Mouse (Mus musculus) testis, adult 2 months (tissue): Measurements from ENCODE around the gene 1700024G13Rik. TPM values are rescaled to one million over a fixed set of nuclear protein-coding genes. Genes with fewer than 3 reads are reported as not detected.
"Not testable (repeated sequence)": the region's sequence is repeated elsewhere in the genome, so short reads cannot be mapped to it uniquely, and the experiment has no call there.

Experiments used
- H3K27ac ChIP-seq: fragments of 200-500 bp; 2 replicates; pipeline ENCODE4 v1.5.1; 2012; ENCODE audit warnings: low read depth, low read length; ENCODE audit not compliant: control insufficient read depth, insufficient read depth
- H3K27me3 ChIP-seq: fragments of 200-500 bp; 2 replicates; pipeline ENCODE4 v1.6.1; 2012; ENCODE audit warnings: mild to moderate bottlenecking, low read length, moderate library complexity; ENCODE audit not compliant: control insufficient read depth, insufficient read depth
- H3K36me3 ChIP-seq: fragments of 200-500 bp; 2 replicates; pipeline ENCODE4 v1.6.1; 2012; ENCODE audit warnings: mild to moderate bottlenecking, low read length; ENCODE audit not compliant: control insufficient read depth, insufficient read depth
- H3K4me1 ChIP-seq: fragments of 200-500 bp; 2 replicates; pipeline ENCODE4 v1.6.1; 2012; ENCODE audit warnings: low read length; ENCODE audit not compliant: control insufficient read depth, insufficient read depth
- H3K4me3 ChIP-seq: fragments of 200-500 bp; 2 replicates; pipeline ENCODE4 v1.5.1; 2012; ENCODE audit warnings: low read depth, mild to moderate bottlenecking, low read length, moderate library complexity, mixed read lengths; ENCODE audit not compliant: control insufficient read depth
- CTCF ChIP-seq: fragments of 200-500 bp; IDR thresholded peaks from 2 replicates; pipeline ENCODE4 v1.5.1; 2012; ENCODE audit warnings: low read depth, mild to moderate bottlenecking, inconsistent platforms, low read length, moderate library complexity; ENCODE audit not compliant: control insufficient read depth, insufficient read depth, insufficient replicate concordance
- POLR2A ChIP-seq: fragments of 200-500 bp; IDR thresholded peaks from 2 replicates; pipeline ENCODE4 v1.6.1; 2012; ENCODE audit warnings: low read depth, mild to moderate bottlenecking, inconsistent platforms, low read length, moderate library complexity; ENCODE audit not compliant: control insufficient read depth
- polyA plus RNA-seq: library from polyadenylated mRNA; depleted of rRNA; stranded (reverse); fragments of >200 nt; gene quantifications from 2 replicates; pipeline ENCODE4 v1.2.3, GENCODE M21; 2012; rRNA removed

Gene 1700024G13Rik
- 127 and 134 TPM in 2 replicates for polyA plus RNA-seq

- Histone ChIP-seq H3K27ac (no peak within 1 kb of the TSS), H3K4me3 (peak within 1 kb of the TSS; percentile 90), H3K27me3 (no peaks in the 10 kb centered on the region), H3K36me3 (no peaks in the 10 kb centered on the region), H3K4me1 (peaks cover 3% of the 10 kb centered on the region)
- TF ChIP-seq POLR2A (peak; percentile 82; the same call in 1 of the 2 replicates), CTCF (no peak)
Observed at GRCm38 (mm10) chr14:32388196-32388595, at the start of gene 1700024G13Rik. Gene 1700024G13Rik (minus strand): TSS chr14:32388391.

- Histone ChIP-seq H3K27me3 (no peaks in the 10 kb centered on the region), H3K27ac (no peak overlapping the region), H3K36me3 (no peaks in the 10 kb centered on the region), H3K4me3 (no peak overlapping the region), H3K4me1 (no peaks in the 10 kb centered on the region)
- TF ChIP-seq CTCF (no peak), POLR2A (no peak)
Observed at GRCm38 (mm10) chr14:32437352-32437793, 49.2 kb upstream of the 1700024G13Rik start.

GRCm38 (mm10) chr14:32429030-32429602 lies 40.9 kb upstream of the 1700024G13Rik start:
- no peak overlapping the region for H3K27ac ChIP-seq
- no peaks in the 10 kb centered on the region for H3K4me1 ChIP-seq
- TF ChIP-seq POLR2A: no peak
- TF ChIP-seq CTCF: no peak

GRCm38 (mm10) chr14:32423946-32424345 lies 35.8 kb upstream of the 1700024G13Rik start:
- Histone ChIP-seq H3K4me3 (no peak overlapping the region), H3K4me1 (no peaks in the 10 kb centered on the region), H3K27ac (no peak overlapping the region), H3K36me3 (no peaks in the 10 kb centered on the region), H3K27me3 (no peaks in the 10 kb centered on the region)
- no peak for TF ChIP-seq POLR2A
- TF ChIP-seq CTCF: no peak

More at GRCm38 (mm10) chr14:32429030-32429602, 40.9 kb upstream of the 1700024G13Rik start:
- no peaks in the 10 kb centered on the region for H3K27me3 ChIP-seq
- H3K36me3 ChIP-seq: no peaks in the 10 kb centered on the region
- no peak overlapping the region for H3K4me3 ChIP-seq

- no peaks in the 10 kb centered on the region; the same call in 1 of the 2 replicates for H3K4me1 ChIP-seq
- no peak for TF ChIP-seq POLR2A
- TF ChIP-seq CTCF: no peak
- H3K36me3 ChIP-seq: no peaks in the 10 kb centered on the region
- H3K4me3 ChIP-seq: no peak overlapping the region
- H3K27ac ChIP-seq: no peak overlapping the region
- H3K27me3 ChIP-seq: no peaks in the 10 kb centered on the region
Observed at GRCm38 (mm10) chr14:32418747-32419146, 30.6 kb upstream of the 1700024G13Rik start.

GRCm38 (mm10) chr14:32412075-32412474 lies 23.9 kb upstream of the 1700024G13Rik start:
- H3K4me1 ChIP-seq: no peaks in the 10 kb centered on the region
- no peak overlapping the region for H3K4me3 ChIP-seq
- no peaks in the 10 kb centered on the region for H3K36me3 ChIP-seq
- no peak for TF ChIP-seq CTCF
- no peak for TF ChIP-seq POLR2A
- H3K27me3 ChIP-seq: no peaks in the 10 kb centered on the region
- no peak overlapping the region for H3K27ac ChIP-seq

GRCm38 (mm10) chr14:32410084-32410483 lies 21.9 kb upstream of the 1700024G13Rik start:
- no peak overlapping the region for H3K4me3 ChIP-seq
- no peak overlapping the region for H3K27ac ChIP-seq
- TF ChIP-seq CTCF: no peak
- no peak for TF ChIP-seq POLR2A
- no peaks in the 10 kb centered on the region for H3K36me3 ChIP-seq
- no peaks in the 10 kb centered on the region for H3K27me3 ChIP-seq
- H3K4me1 ChIP-seq: no peaks in the 10 kb centered on the region

- H3K27ac ChIP-seq, H3K4me3 ChIP-seq, H3K4me1 ChIP-seq, H3K36me3 ChIP-seq, H3K27me3 ChIP-seq: not testable (repeated sequence)
Observed at GRCm38 (mm10) chr14:32405399-32405798, 17.2 kb upstream of the 1700024G13Rik start.
